Mouse (Mus musculus) MEL (cell line): ENCODE results near the gene Vmp1.

Experiments
- CTCF ChIP-seq, 3 experiments: IDR thresholded peaks in 2 of 3; conservative IDR thresholded peaks in 1 of 3; 2 replicates each; pipeline ENCODE4 v1.5.1; 2011 to 2012; ENCODE audit warnings: low read length in 3 of 3, low read depth in 2 of 3, mild to moderate bottlenecking in 2 of 3, improper control_type of control experiment in 1 of 3, inconsistent platforms in 1 of 3, mixed read lengths in 1 of 3, moderate library complexity in 1 of 3; ENCODE audit not compliant: control insufficient read depth in 1 of 3, insufficient read depth in 1 of 3, poor library complexity in 1 of 3, severe bottlenecking in 1 of 3
- EP300 ChIP-seq, 2 experiments: IDR thresholded peaks; 2 replicates each; pipeline ENCODE4 v1.6.1; 2011; ENCODE audit warnings: improper control_type of control experiment in 2 of 2, low read length in 2 of 2, low read depth in 1 of 2, mild to moderate bottlenecking in 1 of 2
- GATA1 ChIP-seq: IDR thresholded peaks from 2 replicates; pipeline ENCODE4 v1.6.1; 2011; ENCODE audit warnings: low read depth, low read length, improper control_type of control experiment
- HCFC1 ChIP-seq: IDR thresholded peaks from 2 replicates; pipeline ENCODE4 v1.6.1; 2012; ENCODE audit warnings: low read depth, mild to moderate bottlenecking, inconsistent platforms, low read length, improper control_type of control experiment, moderate library complexity
- MYC ChIP-seq: IDR thresholded peaks from 2 replicates; pipeline ENCODE4 v1.6.1; 2011; ENCODE audit warnings: low read depth, mild to moderate bottlenecking, low read length, improper control_type of control experiment, moderate library complexity
- NELFE ChIP-seq: IDR thresholded peaks from 2 replicates; pipeline ENCODE4 v1.6.1; 2011; ENCODE audit warnings: low read depth, low read length, improper control_type of control experiment
- POLR2A ChIP-seq, 2 experiments: IDR thresholded peaks; 2 replicates each; pipeline ENCODE4 v1.6.1; 2011 to 2012; ENCODE audit warnings: low read length in 2 of 2, mild to moderate bottlenecking in 2 of 2, control low read depth in 1 of 2, improper control_type of control experiment in 1 of 2, low read depth in 1 of 2, moderate library complexity in 1 of 2; ENCODE audit not compliant: control insufficient read depth in 1 of 2, insufficient read depth in 1 of 2, poor library complexity in 1 of 2
- POLR2AphosphoS2 ChIP-seq: IDR thresholded peaks from 2 replicates; pipeline ENCODE4 v1.6.1; 2011; ENCODE audit warnings: low read length, improper control_type of control experiment
- SMC3 ChIP-seq: IDR thresholded peaks from 2 replicates; pipeline ENCODE4 v1.6.1; 2011; ENCODE audit warnings: low read depth, low read length, improper control_type of control experiment
- TAL1 ChIP-seq: IDR thresholded peaks from 2 replicates; pipeline ENCODE4 v1.6.1; 2012; ENCODE audit warnings: mild to moderate bottlenecking, inconsistent platforms, low read length, moderate library complexity, mixed read lengths
- TBP ChIP-seq: IDR thresholded peaks from 2 replicates; pipeline ENCODE4 v1.8.0; 2011; ENCODE audit warnings: low read depth, low read length, improper control_type of control experiment
- TCF12 ChIP-seq: IDR thresholded peaks from 2 replicates; pipeline ENCODE4 v1.6.1; 2014; ENCODE audit warnings: low read depth, mild to moderate bottlenecking, inconsistent platforms, low read length, improper control_type of control experiment, moderate library complexity
- USF1 ChIP-seq: IDR thresholded peaks from 2 replicates; pipeline ENCODE4 v1.6.1; 2014; ENCODE audit warnings: low read depth, mild to moderate bottlenecking, inconsistent platforms, low read length, improper control_type of control experiment, moderate library complexity
- ZNF384 ChIP-seq: IDR thresholded peaks from 2 replicates; pipeline ENCODE4 v1.6.1; 2012; ENCODE audit warnings: low read depth, mild to moderate bottlenecking, inconsistent platforms, low read length, improper control_type of control experiment

DNA sequence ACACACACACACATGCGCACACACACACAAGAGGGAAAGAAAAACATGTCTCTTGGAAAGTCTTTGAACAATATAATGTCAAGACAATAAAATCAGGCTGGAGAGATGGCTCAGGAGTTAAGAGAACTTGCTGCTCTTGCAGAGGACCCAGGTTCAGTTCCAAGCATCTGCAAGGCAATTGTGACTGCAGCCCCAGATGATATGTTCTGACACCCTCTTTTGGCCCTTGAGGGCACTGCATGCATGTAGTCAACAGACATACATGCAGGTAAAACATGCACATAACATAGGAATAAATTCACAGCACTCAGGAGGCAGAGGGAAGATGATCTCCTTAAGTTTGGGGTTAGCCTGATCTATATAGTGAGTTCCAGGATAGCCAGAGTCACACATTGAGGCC lies 136.2 kb downstream of the Vmp1 start:
- peak; percentile 63 to 71 (median 70) for TF ChIP-seq CTCF (IDR thresholded peaks at IDR 0.05 in 2 of 3, conservative IDR thresholded peaks at IDR 0.05 in 1 of 3; ENCODE audit: control insufficient read depth in 1 of 3, insufficient read depth in 1 of 3, low read depth in 2 of 3, low read length in 3 of 3, poor library complexity in 1 of 3, severe bottlenecking in 1 of 3)
- TF ChIP-seq POLR2A (IDR thresholded peaks at IDR 0.05; ENCODE audit: control insufficient read depth in 1 of 2, insufficient read depth in 1 of 2, low read depth in 1 of 2, low read length in 2 of 2, poor library complexity in 1 of 2) = no peak
- no peak for TF ChIP-seq TAL1
- TF ChIP-seq TBP = no peak
- peak; percentile 56 for TF ChIP-seq SMC3
- no peak for TF ChIP-seq POLR2AphosphoS2
- TF ChIP-seq GATA1 = no peak
- no peak for TF ChIP-seq USF1
- no peak for TF ChIP-seq NELFE
- no peak for TF ChIP-seq EP300 (IDR thresholded peaks at IDR 0.05; ENCODE audit: low read depth in 1 of 2, low read length in 2 of 2)
- TF ChIP-seq ZNF384 = no peak
- TF ChIP-seq HCFC1 = no peak
- no peak for TF ChIP-seq TCF12
- no peak for TF ChIP-seq MYC
